In genomic region chr6:71465146-71465545, GRCm38 (mm10) we compare ENCODE assay signal across 26 mouse cellular contexts. TPM values are rescaled to one million over a fixed set of nuclear protein-coding genes. Genes with fewer than 3 reads are reported as not detected.
DNase-seq lines count a peak whose midpoint lies in the region; ATAC-seq and TF ChIP-seq lines count a peak whose summit lies in the region.
"Had no signal": no experiment of that assay in that cellular context is flagged by ENCODE, and none has a peak within 500 bp of the region (broad histone marks: within the 10 kb centered on the region; RNA-seq: fewer than 3 reads in every experiment).

No protein-coding gene starts in this region.

- WGBS in midbrain, embryonic 14.5 days, result 47% methylated on average over 3 of the region's 3 CpGs
- WGBS in midbrain, embryonic 11.5 days, result 80% methylated on average over 3 of the region's 3 CpGs
- 81% methylated on average over 3 of the region's 3 CpGs for WGBS in heart, embryonic 11.5 days (ENCODE audit: insufficient replicate concordance)

- no peak overlapping the region for H3K4me3 ChIP-seq in midbrain, embryonic 14.5 days (replicated peaks; ENCODE audit: low read depth, low read length)
- H3K4me3 ChIP-seq in midbrain, embryonic 11.5 days (ENCODE audit: low read depth, low read length), result no peak overlapping the region
- H3K4me3 ChIP-seq in CH12.LX (replicated peaks in 1 of 3; ENCODE audit: low read depth in 2 of 3, low read length in 2 of 3, poor library complexity in 1 of 3), result no peak overlapping the region
- H3K4me3 ChIP-seq in heart, embryonic 11.5 days (ENCODE audit: low read depth, low read length), result no peak overlapping the region
- H3K4me3 ChIP-seq: forebrain, embryonic 10.5 days; forebrain, embryonic 15.5 days; heart, embryonic 13.5 days; hindbrain, embryonic 12.5 days; hindbrain, embryonic 15.5 days; intestine, embryonic 15.5 days had no signal

- TF ChIP-seq POLR2A in CH12.LX (IDR thresholded peaks at IDR 0.05; ENCODE audit: low read depth, low read length), result no peak
- TF ChIP-seq POLR2A in brain, embryonic 14.5 days (IDR thresholded peaks at IDR 0.05; ENCODE audit: borderline replicate concordance, extremely low read depth, insufficient read depth, insufficient read length, poor library complexity, severe bottlenecking), result no peak

- in situ Hi-C loops in CH12.LX (cut with MboI; ENCODE audit: low pct_ligation_motif_present, low pct_unique_long_range_greater_than_20kb, low sequenced_read_pairs), result no loop called here

- DNase-seq in frontal cortex, postnatal 10 days (ENCODE audit: low spot score in 2 of 2), result no peak
- peak; percentile 13 for DNase-seq in midbrain, embryonic 14.5 days
- no peak for DNase-seq in midbrain, embryonic 11.5 days (ENCODE audit: low spot score, missing footprints)
- DNase-seq in CH12.LX (ENCODE audit: extremely low read depth), result peak; percentile 44
- DNase-seq in brain, embryonic 14.5 days (ENCODE audit: low read depth), result peak; percentile 44
- DNase-seq in c-Kit-positive CD71-positive TER-119-positive erythroid progenitor cells, embryonic 14.5 days (ENCODE audit: low spot score), result no peak
- DNase-seq: adrenal gland, postnatal 10 days; adrenal gland, postnatal 36 days; cerebellum, adult 18-20 months; cerebellum, adult 9-10 months; cerebellum, postnatal 14 days; gastrocnemius, postnatal 25 days; heart, adult 18-20 months; heart, postnatal 14 days; heart, postnatal 4 days; kidney, adult 11 months had no signal

- no peak for TF ChIP-seq RAD21 in CH12.LX (IDR thresholded peaks at IDR 0.05; ENCODE audit: low read depth, low read length)

- H3K9me3 ChIP-seq in midbrain, embryonic 14.5 days (ENCODE audit: control insufficient read depth, low read length), result no peaks in the 10 kb centered on the region
- no peaks in the 10 kb centered on the region for H3K9me3 ChIP-seq in midbrain, embryonic 11.5 days (ENCODE audit: control insufficient read depth, low read length)
- peaks cover 3% of the 10 kb centered on the region for H3K9me3 ChIP-seq in CH12.LX (replicated peaks; ENCODE audit: low read length)
- H3K9me3 ChIP-seq in heart, embryonic 11.5 days (replicated peaks; ENCODE audit: control insufficient read depth, low read length), result no peaks in the 10 kb centered on the region
- H3K9me3 ChIP-seq: forebrain, embryonic 10.5 days; forebrain, embryonic 15.5 days; heart, embryonic 13.5 days; hindbrain, embryonic 12.5 days; hindbrain, embryonic 15.5 days; intestine, embryonic 15.5 days had no signal

- H3K27me3 ChIP-seq in midbrain, embryonic 14.5 days (ENCODE audit: control insufficient read depth, insufficient read depth, low read length), result no peaks in the 10 kb centered on the region
- H3K27me3 ChIP-seq in midbrain, embryonic 11.5 days (ENCODE audit: control insufficient read depth, insufficient read depth, low read length), result no peaks in the 10 kb centered on the region
- no peaks in the 10 kb centered on the region for H3K27me3 ChIP-seq in CH12.LX (replicated peaks)
- H3K27me3 ChIP-seq in heart, embryonic 11.5 days (ENCODE audit: control insufficient read depth, insufficient read depth, low read length), result no peaks in the 10 kb centered on the region
- H3K27me3 ChIP-seq: forebrain, embryonic 15.5 days; heart, embryonic 13.5 days; hindbrain, embryonic 12.5 days; hindbrain, embryonic 15.5 days; intestine, embryonic 15.5 days had no signal

- no peak for TF ChIP-seq CTCF in CH12.LX (conservative IDR thresholded peaks at IDR 0.05 in 1 of 2, IDR thresholded peaks at IDR 0.05 in 1 of 2; ENCODE audit: low read depth in 2 of 2, low read length in 2 of 2)
- no peak for TF ChIP-seq CTCF in brain, embryonic 14.5 days (IDR thresholded peaks at IDR 0.05; ENCODE audit: borderline replicate concordance, extremely low read depth, insufficient read depth, insufficient read length)

- no peaks in the 10 kb centered on the region for H3K4me1 ChIP-seq in midbrain, embryonic 14.5 days (ENCODE audit: control insufficient read depth, insufficient read depth, low read length)
- H3K4me1 ChIP-seq in midbrain, embryonic 11.5 days (ENCODE audit: control insufficient read depth, insufficient read depth, low read length), result no peaks in the 10 kb centered on the region
- peaks cover 0 to 22% of the 10 kb centered on the region in 2 experiments; a peak in 2 of 4 replicates for H3K4me1 ChIP-seq in CH12.LX (ENCODE audit: control insufficient read depth in 1 of 2, insufficient read depth in 2 of 2)
- no peaks in the 10 kb centered on the region for H3K4me1 ChIP-seq in heart, embryonic 11.5 days (ENCODE audit: control insufficient read depth, insufficient read depth, low read length)
- H3K4me1 ChIP-seq: forebrain, embryonic 10.5 days; heart, embryonic 13.5 days; hindbrain, embryonic 12.5 days; hindbrain, embryonic 15.5 days; intestine, embryonic 15.5 days had no signal

- TF ChIP-seq EP300 in CH12.LX (IDR thresholded peaks at IDR 0.05; ENCODE audit: low read length), result peak; percentile 84

- no peak overlapping the region for H3K4me2 ChIP-seq in midbrain, embryonic 14.5 days (ENCODE audit: low read length)
- no peak overlapping the region for H3K4me2 ChIP-seq in midbrain, embryonic 11.5 days
- H3K4me2 ChIP-seq in CH12.LX (ENCODE audit: insufficient read depth, low read depth, poor library complexity, severe bottlenecking), result peak overlapping the region; percentile 50; the same call in 1 of the 2 replicates
- no peak overlapping the region for H3K4me2 ChIP-seq in heart, embryonic 11.5 days
- H3K4me2 ChIP-seq: forebrain, embryonic 15.5 days; heart, embryonic 13.5 days; hindbrain, embryonic 12.5 days; hindbrain, embryonic 15.5 days; intestine, embryonic 15.5 days had no signal

- H3K79me2 ChIP-seq in CH12.LX (replicated peaks; ENCODE audit: control insufficient read depth, extremely low read depth, insufficient read depth, poor library complexity, severe bottlenecking), result no peaks in the 10 kb centered on the region

- dilution Hi-C loops in CH12.LX (cut with MboI; ENCODE audit: extremely low pct_ligation_motif_present, extremely low pct_unique_long_range_greater_than_20kb, low sequenced_read_pairs), result no loop called here

- no peak overlapping the region for H3K9ac ChIP-seq in midbrain, embryonic 14.5 days (replicated peaks; ENCODE audit: low read length)
- no peak overlapping the region for H3K9ac ChIP-seq in midbrain, embryonic 11.5 days (ENCODE audit: low read length)
- no peak overlapping the region; the same call in 1 of the 2 replicates for H3K9ac ChIP-seq in CH12.LX (ENCODE audit: insufficient read depth, low read depth)
- H3K9ac ChIP-seq in heart, embryonic 11.5 days (ENCODE audit: low read depth, low read length), result no peak overlapping the region
- H3K9ac ChIP-seq: forebrain, embryonic 15.5 days; heart, embryonic 13.5 days; hindbrain, embryonic 12.5 days; hindbrain, embryonic 15.5 days; intestine, embryonic 15.5 days had no signal

- ATAC-seq in frontal cortex, adult (ENCODE audit: low TSS enrichment), result peak; percentile 95
- no peak for ATAC-seq in midbrain, embryonic 14.5 days (ENCODE audit: low FRiP score, low TSS enrichment)
- no peak for ATAC-seq in midbrain, embryonic 11.5 days (ENCODE audit: low FRiP score)
- ATAC-seq in heart, embryonic 11.5 days (replicated peaks; ENCODE audit: insufficient number of reproducible peaks, low FRiP score, low TSS enrichment), result no peak
- ATAC-seq: forebrain, embryonic 15.5 days; intestine, embryonic 15.5 days; Patski had no signal

- no peak overlapping the region for H3K27ac ChIP-seq in midbrain, embryonic 14.5 days (replicated peaks; ENCODE audit: low read depth, low read length)
- H3K27ac ChIP-seq in midbrain, embryonic 11.5 days (ENCODE audit: low read depth, low read length), result no peak overlapping the region
- H3K27ac ChIP-seq in CH12.LX (ENCODE audit: insufficient read depth, low read depth), result no peak overlapping the region
- no peak overlapping the region for H3K27ac ChIP-seq in heart, embryonic 11.5 days (ENCODE audit: low read depth, low read length)
- H3K27ac ChIP-seq: forebrain, embryonic 10.5 days; forebrain, embryonic 15.5 days; heart, embryonic 13.5 days; hindbrain, embryonic 12.5 days; hindbrain, embryonic 15.5 days; intestine, embryonic 15.5 days had no signal

- H3K36me3 ChIP-seq in midbrain, embryonic 14.5 days (ENCODE audit: control insufficient read depth, insufficient read depth, low read length), result no peaks in the 10 kb centered on the region
- H3K36me3 ChIP-seq in midbrain, embryonic 11.5 days (ENCODE audit: control insufficient read depth, insufficient read depth, low read length), result no peaks in the 10 kb centered on the region
- H3K36me3 ChIP-seq in CH12.LX (replicated peaks in 1 of 2; ENCODE audit: control insufficient read depth in 1 of 2, insufficient read depth in 1 of 2, low read length in 1 of 2), result no peaks in the 10 kb centered on the region
- no peaks in the 10 kb centered on the region for H3K36me3 ChIP-seq in heart, embryonic 11.5 days (ENCODE audit: control insufficient read depth, insufficient read depth, low read length)
- H3K36me3 ChIP-seq: forebrain, embryonic 10.5 days; forebrain, embryonic 15.5 days; G1E; heart, embryonic 13.5 days; hindbrain, embryonic 12.5 days; hindbrain, embryonic 15.5 days; intestine, embryonic 15.5 days had no signal

TF ChIP-seq in CH12.LX, 34 proteins besides CTCF, POLR2A, EP300 and RAD21 (continues in another document):
- peak; percentile 35; the same call in 1 of the 2 replicates for TF ChIP-seq ELF1 (IDR thresholded peaks at IDR 0.05; ENCODE audit: low read depth, low read length)
- TF ChIP-seq JUND (conservative IDR thresholded peaks at IDR 0.05; ENCODE audit: low read depth, low read length), result peak; percentile 93
- TF ChIP-seq MYC (IDR thresholded peaks at IDR 0.05; ENCODE audit: low read depth, low read length), result 0 out of 2 replicates have a peak, but pooled peaks have one; percentile 41
- no peak for TF ChIP-seq KAT2A (IDR thresholded peaks at IDR 0.05; ENCODE audit: insufficient replicate concordance, low read length)
- no peak for TF ChIP-seq USF2 (conservative IDR thresholded peaks at IDR 0.05; ENCODE audit: low read depth, low read length)

RNA-seq across cellular contexts. Expression of gene Rmnd5a, which starts 24.7 kb away (rescaled TPM):
- 5.5 and 6.7 TPM in 2 replicates for polyA plus RNA-seq in midbrain, embryonic 14.5 days (2014; fragmentation: Nextera tagmentation; extraction: Ambion mirVana)
- 8.3 and 8.6 TPM in 2 replicates for polyA plus RNA-seq in midbrain, embryonic 11.5 days (2014; fragmentation: Nextera tagmentation; extraction: Ambion mirVana)
- 19.1 and 23.4 TPM in 2 replicates for total RNA-seq in CH12.LX (2012; rRNA removed)
- 40.6 and 47.2 TPM in 2 replicates for total RNA-seq in CH12.LX (2014; rRNA removed)
- polyA plus RNA-seq in CH12.LX (2012; ENCODE audit: insufficient read length, low read depth), result 22.7 and 23.5 TPM in 2 replicates
- 30.0 and 33.6 TPM in 2 replicates for polyA plus RNA-seq in brain, embryonic 14.5 days (2012; rRNA removed)
- polyA plus RNA-seq in heart, embryonic 11.5 days (2014; fragmentation: Nextera tagmentation; extraction: Ambion mirVana), result 6.2 and 10.0 TPM in 2 replicates

RNA-seq across cellular contexts. Expression of gene Rnf103, which starts 28.5 kb away (rescaled TPM):
- 24.5 and 34.5 TPM in 2 replicates for polyA plus RNA-seq in midbrain, embryonic 14.5 days (2014; fragmentation: Nextera tagmentation; extraction: Ambion mirVana)
- polyA plus RNA-seq in midbrain, embryonic 11.5 days (2014; fragmentation: Nextera tagmentation; extraction: Ambion mirVana), result 16.4 and 19.3 TPM in 2 replicates
- total RNA-seq in CH12.LX (2012; rRNA removed) (3.5 and 4.2 TPM in 2 replicates), CH12.LX (2014; rRNA removed) (7.0 and 7.9 TPM in 2 replicates)
- polyA plus RNA-seq in CH12.LX (2012; ENCODE audit: insufficient read length, low read depth), result 5.7 and 6.0 TPM in 2 replicates
- polyA plus RNA-seq in brain, embryonic 14.5 days (2012; rRNA removed), result 23.5 and 25.1 TPM in 2 replicates
- polyA plus RNA-seq in heart, embryonic 11.5 days (2014; fragmentation: Nextera tagmentation; extraction: Ambion mirVana), result 13.5 and 14.3 TPM in 2 replicates

Comparison
In these comparisons a context has a peak if more than half of its experiments do, and no peak if none do; other contexts are left out.
1. DNase-seq: peak in midbrain, embryonic 14.5 days (single experiment), CH12.LX (single experiment) and brain, embryonic 14.5 days (single experiment); none in frontal cortex, postnatal 10 days (0 of 2), midbrain, embryonic 11.5 days (single experiment) and c-Kit-positive CD71-positive TER-119-positive erythroid progenitor cells, embryonic 14.5 days (single experiment).